Mouse (Mus musculus) neural tube, embryonic 10.5 days (tissue): ENCODE results near the gene Olfr1173.

Experiments used
- DNase-seq: peaks from one replicate; pipeline ENCODE4 v3.0.0-alpha.2; 2017; ENCODE audit warnings: low spot score; ENCODE audit errors: extremely low spot score

The Olfr1173 gene

GRCm38 (mm10) chr2:88279775-88280174 is at the start of gene Olfr1173:
Gene Olfr1173 (minus strand): TSS chr2:88279875.
- no peak for DNase-seq

DNA sequence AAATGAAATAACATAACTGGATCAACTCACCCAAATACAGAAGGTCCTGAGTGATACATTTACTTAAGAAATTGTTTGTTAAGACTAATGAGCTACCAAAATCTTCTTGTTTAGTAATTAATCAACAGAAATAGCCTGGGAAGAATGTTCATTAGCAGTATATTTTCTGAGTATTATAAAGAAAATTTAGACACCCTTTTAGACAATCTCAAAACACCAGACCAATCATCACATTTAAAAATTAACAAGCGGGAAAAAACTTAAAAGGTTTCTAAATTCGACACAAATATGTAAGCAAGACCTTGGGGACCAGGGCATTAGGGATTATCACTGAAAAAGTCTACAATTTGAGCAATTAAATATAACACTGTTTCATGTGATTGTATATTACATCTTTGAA is 47.4 kb upstream of the Olfr1173 start, which contains the start of gene Olfr1175-ps:
Gene Olfr1175-ps (minus strand): TSS at position 101 of the 400 bp plus-strand sequence.
- no peak for DNase-seq

GRCm38 (mm10) chr2:88315035-88315434 is 35.4 kb upstream of the Olfr1173 start, which contains the start of gene Olfr1174-ps:
Gene Olfr1174-ps (minus strand): TSS chr2:88315135.
- DNase-seq: no peak

- DNase-seq: no peak
Observed at GRCm38 (mm10) chr2:88228234-88228633, 51.4 kb downstream of the Olfr1173 start, which contains the start of gene Olfr1170. Gene Olfr1170 (minus strand): TSS chr2:88228334.
